Mouse (Mus musculus) midbrain, embryonic 11.5 days (tissue): ENCODE measurements around the gene Slc9b2. TPM values are rescaled to one million over a fixed set of nuclear protein-coding genes. Genes with fewer than 3 reads are reported as not detected.
A peak's percentile ranks its signal among the peaks of the same experiment; 100 is the strongest.

Experiments used
- ATAC-seq: fragments of 200-750 bp; cut with Nextera tagmentation; 2 replicates; pipeline ENCODE4 v1.8.0; 2017; ENCODE audit warnings: moderate TSS enrichment, moderate library complexity; ENCODE audit not compliant: low FRiP score
- DNase-seq: peaks from one replicate; pipeline ENCODE4 v3.0.0; 2015; ENCODE audit warnings: low spot score; ENCODE audit errors: missing footprints
- H3K27ac ChIP-seq: fragments of 300-500 bp; sonication (generic); 2 replicates; pipeline ENCODE4 v1.5.1; 2014; ENCODE audit warnings: low read depth, low read length
- H3K27me3 ChIP-seq: fragments of 300-500 bp; sonication (generic); 2 replicates; pipeline ENCODE4 v1.6.1; 2014; ENCODE audit warnings: mild to moderate bottlenecking, low read length, moderate library complexity, mixed read lengths; ENCODE audit not compliant: control insufficient read depth, insufficient read depth
- H3K36me3 ChIP-seq: fragments of 300-500 bp; sonication (generic); 2 replicates; pipeline ENCODE4 v1.6.1; 2014; ENCODE audit warnings: mild to moderate bottlenecking, low read length, moderate library complexity, mixed read lengths; ENCODE audit not compliant: control insufficient read depth, insufficient read depth
- H3K4me1 ChIP-seq: fragments of 300-500 bp; sonication (generic); 2 replicates; pipeline ENCODE4 v1.6.1; 2014; ENCODE audit warnings: low read length; ENCODE audit not compliant: control insufficient read depth, insufficient read depth
- H3K4me2 ChIP-seq: fragments of 300-500 bp; sonication (generic); 2 replicates; pipeline ENCODE4 v1.6.1; 2014; ENCODE audit warnings: mild to moderate bottlenecking, moderate library complexity
- H3K4me3 ChIP-seq: fragments of 300-500 bp; sonication (generic); 2 replicates; pipeline ENCODE4 v1.5.1; 2014; ENCODE audit warnings: low read depth, low read length
- H3K9ac ChIP-seq: fragments of 300-500 bp; sonication (generic); 2 replicates; pipeline ENCODE4 v1.6.1; 2014; ENCODE audit warnings: low read length
- H3K9me3 ChIP-seq: fragments of 300-500 bp; sonication (generic); 2 replicates; pipeline ENCODE4 v1.6.1; 2016; ENCODE audit warnings: low read length; ENCODE audit not compliant: control insufficient read depth
- WGBS: fragments of 180-500 bp; shearing (Covaris S2); extraction: QIAGEN DNeasy Blood & Tissue Kit; methylation state at CpG from one replicate; pipeline ENCODE4 v1.1.7; 2014; 5-methylcytosine and 5-hydroxymethylcytosine counted together
- polyA plus RNA-seq: library from polyadenylated mRNA; unstranded; fragments of >200 nt; fragmentation: Nextera tagmentation; extraction: Ambion mirVana; gene quantifications from 2 replicates; pipeline ENCODE4 v1.2.1, GENCODE M21; 2014

The Slc9b2 gene
- polyA plus RNA-seq, result 1.3 and 1.9 TPM in 2 replicates

- Histone ChIP-seq H3K9me3 (no peaks in the 10 kb centered on the region), H3K27me3 (no peaks in the 10 kb centered on the region; the same call in 1 of the 2 replicates), H3K4me1 (peaks cover 21% of the 10 kb centered on the region), H3K4me2 (peak within 1 kb of the TSS; percentile 49), H3K36me3 (no peaks in the 10 kb centered on the region), H3K9ac (peak within 1 kb of the TSS; percentile 31; the same call in 1 of the 2 replicates), H3K27ac (no peak within 1 kb of the TSS), H3K4me3 (peak within 1 kb of the TSS; percentile 24)
- ATAC-seq, result peak; percentile 81
- WGBS, result 14% methylated on average over 28 of the region's 28 CpGs
- DNase-seq, result peak; percentile 89
Observed at GRCm38 (mm10) chr3:135307411-135308259, at the start of gene Slc9b2. TSS of gene Slc9b2 (plus strand) at chr3:135307700.

- H3K9ac ChIP-seq, result no peak overlapping the region
- no peak overlapping the region for H3K4me2 ChIP-seq
- H3K4me1 ChIP-seq, result no peaks in the 10 kb centered on the region
- no peaks in the 10 kb centered on the region for H3K9me3 ChIP-seq
- ATAC-seq (no peak), DNase-seq (no peak)
- H3K27me3 ChIP-seq, result no peaks in the 10 kb centered on the region
- WGBS, result 88% methylated on average over 10 of the region's 10 CpGs
- H3K36me3 ChIP-seq, result peaks cover 36% of the 10 kb centered on the region
- H3K4me3 ChIP-seq, result no peak overlapping the region
- H3K27ac ChIP-seq, result no peak overlapping the region
Observed at GRCm38 (mm10) chr3:135258919-135259318, 48.6 kb upstream of the Slc9b2 start.

- ATAC-seq (no peak), DNase-seq (no peak)
- H3K4me3 ChIP-seq, result no peak overlapping the region
- WGBS, result 89% methylated on average over 7 of the region's 7 CpGs
- H3K9me3 ChIP-seq, result no peaks in the 10 kb centered on the region
- H3K36me3 ChIP-seq, result peaks cover 44% of the 10 kb centered on the region
- no peak overlapping the region for H3K4me2 ChIP-seq
- no peaks in the 10 kb centered on the region for H3K4me1 ChIP-seq
- H3K27me3 ChIP-seq, result no peaks in the 10 kb centered on the region
- no peak overlapping the region for H3K27ac ChIP-seq
- H3K9ac ChIP-seq, result no peak overlapping the region
Observed at GRCm38 (mm10) chr3:135260233-135260632, 47.3 kb upstream of the Slc9b2 start.

- H3K27ac ChIP-seq, result no peak overlapping the region
- no peaks in the 10 kb centered on the region for H3K4me1 ChIP-seq
- no peak for ATAC-seq
- H3K4me3 ChIP-seq, result no peak overlapping the region
- H3K4me2 ChIP-seq, result no peak overlapping the region
- peaks cover 43% of the 10 kb centered on the region for H3K36me3 ChIP-seq
- no peaks in the 10 kb centered on the region for H3K9me3 ChIP-seq
- no peak for DNase-seq
- H3K9ac ChIP-seq, result no peak overlapping the region
- WGBS, result 91% methylated on average over 5 of the region's 5 CpGs
- no peaks in the 10 kb centered on the region for H3K27me3 ChIP-seq
Observed at GRCm38 (mm10) chr3:135268616-135269015, 38.9 kb upstream of the Slc9b2 start.

GRCm38 (mm10) chr3:135269391-135269990 is 38.0 kb upstream of the Slc9b2 start:
- Histone ChIP-seq H3K4me2 (no peak overlapping the region), H3K9me3 (no peaks in the 10 kb centered on the region), H3K4me1 (no peaks in the 10 kb centered on the region), H3K27ac (no peak overlapping the region), H3K27me3 (no peaks in the 10 kb centered on the region), H3K4me3 (no peak overlapping the region), H3K9ac (no peak overlapping the region), H3K36me3 (peaks cover 40% of the 10 kb centered on the region)
- 89% methylated on average over 10 of the region's 10 CpGs for WGBS
- no peak for DNase-seq
- ATAC-seq, result no peak

- no peak overlapping the region for H3K4me2 ChIP-seq
- no peak overlapping the region for H3K27ac ChIP-seq
- no peaks in the 10 kb centered on the region for H3K4me1 ChIP-seq
- no peak for DNase-seq
- H3K36me3 ChIP-seq, result peaks cover 23% of the 10 kb centered on the region; the same call in 1 of the 2 replicates
- no peaks in the 10 kb centered on the region for H3K27me3 ChIP-seq
- 91% methylated on average over 12 of the region's 12 CpGs for WGBS
- no peak overlapping the region for H3K9ac ChIP-seq
- no peak overlapping the region for H3K4me3 ChIP-seq
- H3K9me3 ChIP-seq, result no peaks in the 10 kb centered on the region
- no peak for ATAC-seq
Observed at GRCm38 (mm10) chr3:135272627-135273026, 34.9 kb upstream of the Slc9b2 start.

- H3K4me1 ChIP-seq, result no peaks in the 10 kb centered on the region
- H3K9ac ChIP-seq, result no peak overlapping the region
- H3K27me3 ChIP-seq, result no peaks in the 10 kb centered on the region
- H3K4me2 ChIP-seq, result no peak overlapping the region
- peaks cover 23% of the 10 kb centered on the region; the same call in 1 of the 2 replicates for H3K36me3 ChIP-seq
- no peaks in the 10 kb centered on the region for H3K9me3 ChIP-seq
- DNase-seq (no peak), ATAC-seq (no peak)
- WGBS, result 93% methylated on average over 13 of the region's 13 CpGs
- H3K27ac ChIP-seq, result no peak overlapping the region
- H3K4me3 ChIP-seq, result no peak overlapping the region
Observed at GRCm38 (mm10) chr3:135273047-135273446, 34.5 kb upstream of the Slc9b2 start.

GRCm38 (mm10) chr3:135280160-135280559 is 27.3 kb upstream of the Slc9b2 start:
- Histone ChIP-seq H3K9me3 (no peaks in the 10 kb centered on the region), H3K4me1 (peaks cover 3% of the 10 kb centered on the region; the same call in 1 of the 2 replicates), H3K4me3 (no peak overlapping the region), H3K36me3 (no peaks in the 10 kb centered on the region), H3K4me2 (no peak overlapping the region), H3K9ac (peak overlapping the region; percentile 63), H3K27ac (no peak overlapping the region), H3K27me3 (no peaks in the 10 kb centered on the region)
- ATAC-seq (peak; percentile 3; the same call in 1 of the 2 replicates), DNase-seq (no peak)
- 85% methylated on average over 4 of the region's 4 CpGs for WGBS
